In genomic region chr17:80884886-80885285, GRCm38 (mm10) we compare ENCODE assay signal across 26 mouse cellular contexts. TPM values are rescaled to one million over a fixed set of nuclear protein-coding genes. Genes with fewer than 3 reads are reported as not detected.
DNase-seq lines count a peak whose midpoint lies in the region; ATAC-seq and TF ChIP-seq lines count a peak whose summit lies in the region.
"Had no signal": no experiment of that assay in that cellular context is flagged by ENCODE, and none has a peak within 500 bp of the region (broad histone marks: within the 10 kb centered on the region; RNA-seq: fewer than 3 reads in every experiment).

No protein-coding gene starts in this region.

- peak; percentile 41 for DNase-seq in midbrain, embryonic 11.5 days (ENCODE audit: low spot score, missing footprints)
- DNase-seq in NIH3T3 (ENCODE audit: low read depth) (peak; percentile 30), ZHBTc4 (ENCODE audit: low read depth, low spot score) (peak; percentile 8)
- DNase-seq in midbrain, postnatal 0 days (ENCODE audit: low spot score) = peak; percentile 19
- no peak for DNase-seq in retina, embryonic 14.5 days (ENCODE audit: low spot score)
- no peak for DNase-seq in frontal cortex, postnatal 14 days (ENCODE audit: low spot score in 2 of 2)
- DNase-seq: adrenal gland, adult 8-10 months; adrenal gland, postnatal 36 days; B cell, adult 2 months; cerebellum, adult 11-12 months; cerebellum, adult 9-10 months; cerebellum, postnatal 36 days; gastrocnemius, postnatal 14 days; heart, adult 2 months; heart, postnatal 14 days had no signal

- no peaks in the 10 kb centered on the region for H3K36me3 ChIP-seq in midbrain, embryonic 11.5 days (ENCODE audit: control insufficient read depth, insufficient read depth, low read length)
- H3K36me3 ChIP-seq in midbrain, embryonic 13.5 days = no peaks in the 10 kb centered on the region
- H3K36me3 ChIP-seq in midbrain, postnatal 0 days (ENCODE audit: insufficient read depth, low read length) = no peaks in the 10 kb centered on the region
- H3K36me3 ChIP-seq: embryonic facial prominence, embryonic 13.5 days; forebrain, embryonic 12.5 days; G1E; heart, embryonic 15.5 days had no signal

- 71% methylated on average over 2 of the region's 2 CpGs for WGBS in midbrain, embryonic 11.5 days
- WGBS in midbrain, embryonic 13.5 days = 48% methylated on average over 2 of the region's 2 CpGs
- WGBS in midbrain, postnatal 0 days = 35% methylated on average over 2 of the region's 2 CpGs

- H3K27ac ChIP-seq in midbrain, embryonic 11.5 days (ENCODE audit: low read depth, low read length) = no peak overlapping the region
- H3K27ac ChIP-seq in midbrain, embryonic 13.5 days = no peak overlapping the region
- no peak overlapping the region for H3K27ac ChIP-seq in midbrain, postnatal 0 days (ENCODE audit: low read depth, low read length)
- H3K27ac ChIP-seq: forebrain, embryonic 12.5 days; heart, adult 2 months; hindbrain, embryonic 14.5 days had no signal

- no peak for TF ChIP-seq CTCF in midbrain, postnatal 0 days (IDR thresholded peaks at IDR 0.05)

- no peak overlapping the region for H3K9ac ChIP-seq in midbrain, embryonic 11.5 days (ENCODE audit: low read length)
- H3K9ac ChIP-seq in midbrain, embryonic 13.5 days (replicated peaks) = no peak overlapping the region
- H3K9ac ChIP-seq in midbrain, postnatal 0 days (replicated peaks; ENCODE audit: low read length, poor library complexity, severe bottlenecking) = no peak overlapping the region
- H3K9ac ChIP-seq: embryonic facial prominence, embryonic 13.5 days; forebrain, embryonic 12.5 days; heart, embryonic 15.5 days; hindbrain, embryonic 14.5 days had no signal

- peaks cover 14% of the 10 kb centered on the region; the same call in 1 of the 2 replicates for H3K4me1 ChIP-seq in midbrain, embryonic 11.5 days (ENCODE audit: control insufficient read depth, insufficient read depth, low read length)
- H3K4me1 ChIP-seq in midbrain, embryonic 13.5 days (replicated peaks) = peaks cover 29% of the 10 kb centered on the region
- H3K4me1 ChIP-seq in midbrain, postnatal 0 days (ENCODE audit: insufficient read depth, low read length) = peaks cover 3% of the 10 kb centered on the region; the same call in 1 of the 2 replicates

- no peak overlapping the region for H3K4me2 ChIP-seq in midbrain, embryonic 11.5 days
- H3K4me2 ChIP-seq in midbrain, embryonic 13.5 days (replicated peaks) = no peak overlapping the region
- H3K4me2 ChIP-seq in midbrain, postnatal 0 days (ENCODE audit: low read depth, low read length, poor library complexity, severe bottlenecking) = no peak overlapping the region
- H3K4me2 ChIP-seq: embryonic facial prominence, embryonic 13.5 days; forebrain, embryonic 12.5 days; heart, embryonic 11.5 days; heart, embryonic 15.5 days; hindbrain, embryonic 14.5 days had no signal

- no peak overlapping the region for H3K4me3 ChIP-seq in midbrain, embryonic 11.5 days (ENCODE audit: low read depth, low read length)
- no peak overlapping the region for H3K4me3 ChIP-seq in midbrain, embryonic 13.5 days (replicated peaks)
- H3K4me3 ChIP-seq in midbrain, postnatal 0 days (ENCODE audit: low read depth, low read length) = no peak overlapping the region
- H3K4me3 ChIP-seq: embryonic facial prominence, embryonic 13.5 days; forebrain, embryonic 12.5 days; heart, adult 2 months; heart, embryonic 15.5 days had no signal

- no peaks in the 10 kb centered on the region for H3K9me3 ChIP-seq in midbrain, embryonic 11.5 days (ENCODE audit: control insufficient read depth, low read length)
- H3K9me3 ChIP-seq in midbrain, embryonic 13.5 days = no peaks in the 10 kb centered on the region
- no peaks in the 10 kb centered on the region for H3K9me3 ChIP-seq in midbrain, postnatal 0 days (ENCODE audit: low read length)
- H3K9me3 ChIP-seq: embryonic facial prominence, embryonic 13.5 days; forebrain, embryonic 12.5 days; heart, embryonic 15.5 days had no signal

- no peak for ATAC-seq in midbrain, embryonic 11.5 days (ENCODE audit: low FRiP score)
- no peak for ATAC-seq in midbrain, embryonic 13.5 days
- no peak for ATAC-seq in midbrain, postnatal 0 days (ENCODE audit: low FRiP score)
- ATAC-seq: CD4-positive, CD25-positive, alpha-beta regulatory T cell, adult 4 months; forebrain, embryonic 16.5 days; Patski had no signal

- no peaks in the 10 kb centered on the region for H3K27me3 ChIP-seq in midbrain, embryonic 11.5 days (ENCODE audit: control insufficient read depth, insufficient read depth, low read length)
- no peaks in the 10 kb centered on the region for H3K27me3 ChIP-seq in midbrain, embryonic 13.5 days
- no peaks in the 10 kb centered on the region for H3K27me3 ChIP-seq in midbrain, postnatal 0 days (ENCODE audit: insufficient read depth, low read length)
- H3K27me3 ChIP-seq: embryonic facial prominence, embryonic 13.5 days; forebrain, embryonic 12.5 days; heart, embryonic 15.5 days; Patski had no signal

RNA-seq across cellular contexts. Expression of gene Tmem178, which starts 59.5 kb away (rescaled TPM):
- 12.8 and 14.2 TPM in 2 replicates for polyA plus RNA-seq in midbrain, embryonic 11.5 days (2014; fragmentation: Nextera tagmentation; extraction: Ambion mirVana)
- 25.7 and 32.0 TPM in 2 replicates for polyA plus RNA-seq in midbrain, embryonic 13.5 days (2015; fragmentation: Nextera tagmentation; extraction: Ambion mirVana)
- 21.9 and 26.5 TPM in 2 replicates for total RNA-seq in midbrain, postnatal 0 days (2014; rRNA removed)
- polyA plus RNA-seq in midbrain, postnatal 0 days (2015; fragmentation: Nextera tagmentation; extraction: Ambion mirVana) = 18.9 and 20.1 TPM in 2 replicates
- total RNA-seq: G1E; hematopoietic stem cell, adult 5-6 weeks had no signal
- polyA plus RNA-seq: CD4-positive, CD25-positive, alpha-beta regulatory T cell, adult 4 months; G1E had no signal

Comparison
In these comparisons a context has a peak if more than half of its experiments do, and no peak if none do; other contexts are left out.
1. DNase-seq: peak in midbrain, embryonic 11.5 days (single experiment), NIH3T3 (single experiment), ZHBTc4 (single experiment) and midbrain, postnatal 0 days (single experiment); none in retina, embryonic 14.5 days (single experiment) and frontal cortex, postnatal 14 days (0 of 2).